Mouse (Mus musculus) ES-Bruce4 (cell line): ENCODE data around the gene Thada.

Experiments
- CTCF ChIP-seq: IDR thresholded peaks from one replicate; pipeline ENCODE4 v1.8.1; 2011; ENCODE audit warnings: low read depth, low read length
- EP300 ChIP-seq: IDR thresholded peaks from 2 replicates; pipeline ENCODE4 v1.6.1; 2011; ENCODE audit warnings: low read depth, low read length; ENCODE audit not compliant: insufficient read depth
- POLR2A ChIP-seq: IDR thresholded peaks from one replicate; pipeline ENCODE4 v1.8.1; 2011; ENCODE audit warnings: low read length; ENCODE audit not compliant: insufficient read depth

- TF ChIP-seq EP300, result no peak
- no peak for TF ChIP-seq CTCF
- no peak for TF ChIP-seq POLR2A
Measured at GRCm38 (mm10) chr17:84304141-84304540, 161.9 kb downstream of the Thada start.
